Mouse (Mus musculus) heart, postnatal 0 days (tissue): Measurements from ENCODE around the gene Rora. TPM values are rescaled to one million over a fixed set of nuclear protein-coding genes. Genes with fewer than 3 reads are reported as not detected.

ENCODE experiments used
- ATAC-seq: fragments of 200-750 bp; cut with Nextera tagmentation; 2 replicates; pipeline ENCODE4 v1.8.0; 2017; ENCODE audit warnings: low read depth, moderate number of reproducible peaks, moderate library complexity; ENCODE audit not compliant: insufficient read depth
- DNase-seq: peaks from one replicate; pipeline ENCODE4 v3.0.0-alpha.2; 2016; ENCODE audit warnings: low spot score
- H3K27ac ChIP-seq: fragments of 300-500 bp; sonication (generic); 2 replicates; pipeline ENCODE4 v1.5.1; 2014; ENCODE audit warnings: low read depth, mild to moderate bottlenecking
- H3K27me3 ChIP-seq: fragments of 300-500 bp; sonication (generic); 2 replicates; pipeline ENCODE4 v1.6.1; 2014; ENCODE audit warnings: low read length, mixed read lengths; ENCODE audit not compliant: control insufficient read depth, insufficient read depth
- H3K36me3 ChIP-seq: fragments of 300-500 bp; sonication (generic); replicated peaks from 2 replicates; pipeline ENCODE4 v1.6.1; 2014; ENCODE audit warnings: low read length, mixed read lengths; ENCODE audit not compliant: control insufficient read depth, insufficient read depth
- H3K4me1 ChIP-seq: fragments of 300-500 bp; sonication (generic); 2 replicates; pipeline ENCODE4 v1.6.1; 2014; ENCODE audit warnings: antibody characterized with exemption; ENCODE audit not compliant: control insufficient read depth, insufficient read depth
- H3K4me2 ChIP-seq: fragments of 300-500 bp; sonication (generic); 2 replicates; pipeline ENCODE4 v1.6.1; 2014; ENCODE audit warnings: low read depth, mild to moderate bottlenecking, low read length, moderate library complexity
- H3K4me3 ChIP-seq: fragments of 300-500 bp; sonication (generic); 2 replicates; pipeline ENCODE4 v1.5.1; 2014; ENCODE audit warnings: low read depth, low read length
- H3K9ac ChIP-seq: fragments of 300-500 bp; sonication (generic); replicated peaks from 2 replicates; pipeline ENCODE4 v1.6.1; 2014; ENCODE audit warnings: low read depth, low read length, mixed read lengths
- H3K9me3 ChIP-seq: fragments of 300-500 bp; sonication (generic); replicated peaks from 2 replicates; pipeline ENCODE4 v1.6.1; 2016; ENCODE audit warnings: low read length; ENCODE audit not compliant: control insufficient read depth
- CTCF ChIP-seq: IDR thresholded peaks from 2 replicates; pipeline ENCODE4 v1.5.1; 2016; ENCODE audit warnings: antibody characterized with exemption, control low read depth, low read depth
- EP300 ChIP-seq: IDR thresholded peaks from 2 replicates; pipeline ENCODE4 v1.6.1; 2016; ENCODE audit warnings: antibody characterized with exemption, low read depth
- WGBS: fragments of 180-500 bp; shearing (Covaris S2); extraction: QIAGEN DNeasy Blood & Tissue Kit; methylation state at CpG from one replicate; pipeline ENCODE4 v1.1.7; 2014; 5-methylcytosine and 5-hydroxymethylcytosine counted together
- polyA plus RNA-seq: library from polyadenylated mRNA; unstranded; fragments of >200 nt; fragmentation: Nextera tagmentation; extraction: Ambion mirVana; gene quantifications from 2 replicates; pipeline ENCODE4 v1.2.1, GENCODE M21; 2015
- total RNA-seq: library from RNA; depleted of rRNA; stranded (reverse); fragments of >200 nt; gene quantifications from 2 replicates; pipeline ENCODE4 v1.2.3, GENCODE M21; 2014; ENCODE audit warnings: low replicate concordance

Gene Rora
- total and polyA plus RNA-seq, 2 experiments from 2014 or later = 7.9 to 9.8 TPM

GRCm38 (mm10) chr9:68906361-68906883 lies 252.8 kb downstream of the Rora start:
- Histone ChIP-seq H3K4me2 (no peak overlapping the region), H3K27ac (no peak overlapping the region), H3K4me1 (no peaks in the 10 kb centered on the region), H3K4me3 (no peak overlapping the region), H3K9ac (no peak overlapping the region), H3K9me3 (no peaks in the 10 kb centered on the region), H3K27me3 (no peaks in the 10 kb centered on the region), H3K36me3 (no peaks in the 10 kb centered on the region)
- DNase-seq = no peak
- TF ChIP-seq EP300 (no peak), CTCF (no peak)
- 69% methylated on average over 6 of the region's 6 CpGs for WGBS
- no peak for ATAC-seq

DNA sequence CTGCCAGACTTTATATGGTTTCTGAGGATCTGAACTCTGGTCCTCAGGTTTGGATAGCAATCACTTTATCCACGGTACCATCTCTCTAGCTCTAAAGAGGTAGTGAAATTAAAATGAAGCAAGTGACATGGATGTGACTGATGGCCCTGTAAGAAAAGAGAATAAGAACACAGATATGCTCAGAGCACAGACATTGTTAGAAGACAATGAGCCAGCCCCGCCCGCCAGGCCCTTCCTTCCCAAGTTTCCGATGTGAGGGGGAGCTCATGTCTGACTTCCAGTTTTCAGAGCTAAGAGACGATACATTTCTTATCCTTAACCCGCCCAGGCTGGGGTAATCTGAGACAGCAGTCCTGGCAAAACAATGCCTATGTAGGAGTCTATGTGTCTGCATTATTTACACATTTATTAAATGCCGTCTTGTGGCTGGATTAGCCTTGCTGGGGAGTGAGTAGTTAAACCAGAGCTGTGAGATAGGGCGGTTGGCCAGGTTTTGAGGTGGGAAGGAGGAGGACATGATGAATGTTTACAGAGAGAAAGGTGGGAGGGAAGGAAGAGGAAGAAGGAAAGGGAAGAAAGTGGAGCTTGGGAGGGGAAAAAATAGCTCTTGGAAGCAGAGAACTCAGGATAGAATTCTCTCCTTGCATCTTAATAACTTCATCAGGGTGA lies 259.0 kb downstream of the Rora start:
- H3K4me2 ChIP-seq = no peak overlapping the region
- DNase-seq = no peak

GRCm38 (mm10) chr9:68913191-68913697 lies 259.7 kb downstream of the Rora start:
- TF ChIP-seq CTCF = no peak
- no peak for TF ChIP-seq EP300
- WGBS = 73% methylated on average over 10 of the region's 10 CpGs

More for the DNA sequence above, 259.0 kb downstream of the Rora start:
- WGBS = 48% methylated on average over 8 of the region's 8 CpGs
- Histone ChIP-seq H3K9me3 (no peaks in the 10 kb centered on the region), H3K9ac (no peak overlapping the region), H3K27me3 (no peaks in the 10 kb centered on the region), H3K4me1 (peaks cover 13% of the 10 kb centered on the region; the same call in 1 of the 2 replicates), H3K36me3 (no peaks in the 10 kb centered on the region), H3K4me3 (no peak overlapping the region), H3K27ac (peak overlapping the region; percentile 5; the same call in 1 of the 2 replicates)
- TF ChIP-seq EP300 (no peak), CTCF (no peak)
- ATAC-seq = peak; percentile 30; the same call in 1 of the 2 replicates

GRCm38 (mm10) chr9:68914541-68915275 lies 261.1 kb downstream of the Rora start:
- no peak overlapping the region for H3K9ac ChIP-seq
- H3K9me3 ChIP-seq = no peaks in the 10 kb centered on the region
- no peaks in the 10 kb centered on the region for H3K27me3 ChIP-seq
- TF ChIP-seq EP300 (no peak), CTCF (no peak)
- ATAC-seq = no peak
- H3K27ac ChIP-seq = no peak overlapping the region
- peaks cover 13% of the 10 kb centered on the region; the same call in 1 of the 2 replicates for H3K4me1 ChIP-seq
- no peak for DNase-seq
- H3K4me2 ChIP-seq = no peak overlapping the region
- 88% methylated on average over 4 of the region's 4 CpGs for WGBS
- no peaks in the 10 kb centered on the region for H3K36me3 ChIP-seq
- no peak overlapping the region for H3K4me3 ChIP-seq

More at GRCm38 (mm10) chr9:68913191-68913697, 259.7 kb downstream of the Rora start:
- no peak for ATAC-seq
- H3K27ac ChIP-seq = peak overlapping the region; percentile 5; the same call in 1 of the 2 replicates
- H3K9ac ChIP-seq = no peak overlapping the region
- H3K9me3 ChIP-seq = no peaks in the 10 kb centered on the region
- no peak overlapping the region for H3K4me2 ChIP-seq
- DNase-seq = no peak
- H3K27me3 ChIP-seq = no peaks in the 10 kb centered on the region
- H3K4me1 ChIP-seq = peaks cover 13% of the 10 kb centered on the region; the same call in 1 of the 2 replicates
- H3K36me3 ChIP-seq = no peaks in the 10 kb centered on the region
- H3K4me3 ChIP-seq = no peak overlapping the region

DNA sequence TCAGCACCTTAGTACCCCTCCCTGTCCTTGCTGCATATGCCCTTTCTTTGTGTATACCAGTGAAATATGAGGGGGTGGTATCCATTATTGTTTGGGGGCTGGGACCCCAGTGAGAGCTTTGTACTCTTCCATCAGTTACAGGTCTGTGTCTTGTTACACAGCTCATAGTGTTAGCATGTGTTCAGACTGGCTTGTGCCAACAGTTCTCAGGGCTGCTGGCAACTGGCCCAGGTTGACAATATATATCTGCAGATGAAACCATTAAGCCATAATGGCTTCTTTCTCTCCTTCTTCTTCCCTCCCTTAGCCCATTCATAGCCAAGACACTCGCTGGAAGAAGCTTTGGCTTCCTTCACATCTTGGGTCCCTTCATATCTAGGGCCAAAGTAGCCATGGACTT lies 263.2 kb downstream of the Rora start:
- no peak for DNase-seq
- 63% methylated on average over 1 of the region's 1 CpGs for WGBS
- H3K9ac ChIP-seq = no peak overlapping the region

More for the DNA sequence above, 263.2 kb downstream of the Rora start:
- H3K27me3 ChIP-seq = no peaks in the 10 kb centered on the region
- no peak for ATAC-seq
- TF ChIP-seq EP300 (no peak), CTCF (no peak)
- H3K4me2 ChIP-seq = no peak overlapping the region
- no peaks in the 10 kb centered on the region for H3K9me3 ChIP-seq
- no peak overlapping the region for H3K27ac ChIP-seq
- H3K4me1 ChIP-seq = peaks cover 13% of the 10 kb centered on the region; the same call in 1 of the 2 replicates
- H3K36me3 ChIP-seq = no peaks in the 10 kb centered on the region
- no peak overlapping the region for H3K4me3 ChIP-seq
